Mouse (Mus musculus) hindbrain, embryonic 12.5 days (tissue): ENCODE results near the gene Tspan18. TPM values are rescaled to one million over a fixed set of nuclear protein-coding genes. Genes with fewer than 3 reads are reported as not detected.

Experiments
- ATAC-seq: fragments of 200-750 bp; cut with Nextera tagmentation; 2 replicates; pipeline ENCODE4 v1.8.0; 2017; ENCODE audit warnings: moderate TSS enrichment; ENCODE audit not compliant: low FRiP score
- H3K27ac ChIP-seq: fragments of 300-500 bp; sonication (generic); 2 replicates; pipeline ENCODE4 v1.5.1; 2016; ENCODE audit warnings: mild to moderate bottlenecking
- H3K27me3 ChIP-seq: fragments of 300-500 bp; sonication (generic); 2 replicates; pipeline ENCODE4 v1.6.1; 2016; ENCODE audit warnings: mild to moderate bottlenecking
- H3K36me3 ChIP-seq: fragments of 300-500 bp; sonication (generic); 2 replicates; pipeline ENCODE4 v1.6.1; 2016; ENCODE audit warnings: mild to moderate bottlenecking
- H3K4me1 ChIP-seq: fragments of 300-500 bp; sonication (generic); 2 replicates; pipeline ENCODE4 v1.6.1; 2016
- H3K4me2 ChIP-seq: fragments of 300-500 bp; sonication (generic); replicated peaks from 2 replicates; pipeline ENCODE4 v1.6.1; 2016; ENCODE audit warnings: mild to moderate bottlenecking
- H3K4me3 ChIP-seq: fragments of 300-500 bp; sonication (generic); 2 replicates; pipeline ENCODE4 v1.5.1; 2016; ENCODE audit warnings: mild to moderate bottlenecking
- H3K9ac ChIP-seq: fragments of 300-500 bp; sonication (generic); 2 replicates; pipeline ENCODE4 v1.6.1; 2016; ENCODE audit warnings: mild to moderate bottlenecking, moderate library complexity
- H3K9me3 ChIP-seq: fragments of 300-500 bp; sonication (generic); replicated peaks from 2 replicates; pipeline ENCODE4 v1.6.1; 2016; ENCODE audit warnings: mild to moderate bottlenecking
- WGBS: fragments of 180-500 bp; shearing (Covaris S2); methylation state at CpG from one replicate; pipeline ENCODE4 v1.1.7; 2016; 5-methylcytosine and 5-hydroxymethylcytosine counted together
- polyA plus RNA-seq: library from polyadenylated mRNA; unstranded; fragments of >200 nt; fragmentation: Nextera tagmentation; extraction: Ambion mirVana; gene quantifications from 2 replicates; pipeline ENCODE4 v1.2.1, GENCODE M21; 2016

The Tspan18 gene
- polyA plus RNA-seq, 1 experiment from 2014 or later: 34.2 TPM

DNA sequence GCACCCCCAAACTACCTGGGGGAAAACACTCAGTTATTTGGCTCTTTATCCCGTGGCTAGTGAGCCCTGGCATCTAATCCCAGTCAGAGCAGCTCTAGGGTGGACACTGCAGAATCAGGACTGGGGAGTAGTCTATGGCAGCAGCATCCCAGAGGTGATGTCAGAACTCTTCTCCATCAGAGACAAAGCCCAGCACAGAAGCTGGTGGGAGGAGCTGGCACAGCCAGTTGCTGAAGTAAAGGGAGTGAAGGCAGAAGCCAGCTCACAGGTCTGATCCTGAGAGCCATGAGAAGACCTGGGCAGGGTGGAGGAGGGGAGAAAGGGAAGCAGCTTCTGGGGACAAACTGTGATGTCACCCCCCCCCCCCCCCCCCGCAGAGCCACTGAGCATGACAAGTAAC is 48.0 kb downstream of the Tspan18 start:
- peak; percentile 13; the same call in 1 of the 2 replicates for ATAC-seq
- no peak overlapping the region for H3K4me3 ChIP-seq
- no peaks in the 10 kb centered on the region for H3K9me3 ChIP-seq
- H3K36me3 ChIP-seq: no peaks in the 10 kb centered on the region
- H3K9ac ChIP-seq: no peak overlapping the region
- no peaks in the 10 kb centered on the region for H3K27me3 ChIP-seq
- WGBS: 46% methylated on average over 1 of the region's 2 CpGs
- H3K4me1 ChIP-seq: peaks cover 95% of the 10 kb centered on the region
- H3K27ac ChIP-seq: peak overlapping the region; percentile 92
- no peak overlapping the region for H3K4me2 ChIP-seq

DNA sequence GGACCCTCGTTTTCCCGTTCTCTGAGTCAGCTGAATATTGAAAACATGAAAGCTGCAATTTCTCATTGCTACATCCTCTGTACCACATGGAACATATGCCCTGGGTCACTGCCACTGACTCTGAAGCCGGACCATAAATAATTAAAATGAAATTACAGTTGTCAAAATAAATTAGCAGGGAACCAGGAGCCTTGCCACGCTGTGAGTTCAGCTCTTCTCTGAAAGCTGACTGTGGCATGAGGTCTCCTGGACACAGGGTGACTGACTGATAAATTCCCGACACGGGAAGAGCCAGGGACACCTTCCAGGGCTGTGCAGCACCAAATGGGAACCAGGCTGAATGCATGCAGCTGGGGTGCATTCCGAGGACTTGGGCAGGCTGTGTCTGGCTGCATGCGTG is 48.5 kb downstream of the Tspan18 start:
- Histone ChIP-seq H3K27ac (peak overlapping the region; percentile 92), H3K9ac (no peak overlapping the region), H3K9me3 (no peaks in the 10 kb centered on the region), H3K4me3 (no peak overlapping the region), H3K36me3 (no peaks in the 10 kb centered on the region), H3K27me3 (no peaks in the 10 kb centered on the region), H3K4me1 (peaks cover 95% of the 10 kb centered on the region), H3K4me2 (no peak overlapping the region)
- WGBS: 33% methylated on average over 8 of the region's 8 CpGs
- peak; percentile 11; the same call in 1 of the 2 replicates for ATAC-seq

DNA sequence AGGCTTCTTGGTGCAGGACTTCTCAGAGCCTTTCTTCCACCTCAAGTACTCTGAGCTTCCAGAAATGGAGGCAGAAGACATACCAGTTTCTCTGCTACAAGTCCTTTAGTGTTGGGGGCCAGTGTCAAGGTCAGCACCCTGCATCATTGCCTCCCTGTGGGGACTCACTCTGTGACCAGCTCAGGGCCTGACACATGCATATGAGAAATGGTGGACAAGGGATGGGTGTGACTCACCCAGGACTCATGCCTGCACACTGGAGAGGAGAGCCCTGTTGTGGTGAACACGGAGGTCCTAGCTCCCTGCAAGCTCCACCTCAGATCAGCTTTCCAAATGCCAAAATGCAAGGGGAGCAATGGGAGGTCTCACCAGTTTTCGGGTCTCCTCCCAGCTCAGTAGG is 49.7 kb downstream of the Tspan18 start:
- Histone ChIP-seq H3K4me3 (no peak overlapping the region), H3K9ac (peak overlapping the region; percentile 15; the same call in 1 of the 2 replicates), H3K4me1 (peaks cover 95% of the 10 kb centered on the region), H3K4me2 (no peak overlapping the region), H3K36me3 (no peaks in the 10 kb centered on the region), H3K27ac (peak overlapping the region; percentile 92), H3K9me3 (no peaks in the 10 kb centered on the region), H3K27me3 (no peaks in the 10 kb centered on the region)
- no peak for ATAC-seq
- WGBS: 65% methylated on average over 2 of the region's 2 CpGs

GRCm38 (mm10) chr2:93283481-93284293 is 50.6 kb downstream of the Tspan18 start:
- no peaks in the 10 kb centered on the region for H3K36me3 ChIP-seq
- 22% methylated on average over 7 of the region's 7 CpGs for WGBS
- no peaks in the 10 kb centered on the region for H3K9me3 ChIP-seq
- peaks cover 95% of the 10 kb centered on the region for H3K4me1 ChIP-seq
- H3K9ac ChIP-seq: no peak overlapping the region
- H3K27me3 ChIP-seq: no peaks in the 10 kb centered on the region
- ATAC-seq: 0 out of 2 replicates have a peak, but pooled peaks have one; percentile 9
- H3K4me2 ChIP-seq: no peak overlapping the region
- H3K4me3 ChIP-seq: no peak overlapping the region
- H3K27ac ChIP-seq: peak overlapping the region; percentile 92

DNA sequence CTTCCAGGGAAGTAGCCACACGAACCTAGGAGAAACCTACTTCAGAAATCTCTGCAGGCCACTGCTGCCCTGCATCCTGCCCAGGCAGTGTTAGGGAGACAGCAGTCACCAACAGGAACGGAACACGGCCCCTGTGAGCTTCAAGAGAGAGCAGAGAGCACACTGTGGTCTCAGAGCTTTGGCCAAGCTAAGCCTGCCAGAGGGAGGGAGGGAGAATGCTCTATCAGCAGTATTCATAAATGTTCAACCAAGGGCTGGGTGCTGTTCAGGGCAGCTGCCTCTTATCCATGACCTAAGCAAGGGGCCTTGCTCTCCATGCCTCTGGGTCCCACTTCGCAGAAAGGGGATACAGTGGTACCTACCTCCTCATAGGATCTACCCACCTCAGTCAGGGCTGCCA is 51.7 kb downstream of the Tspan18 start:
- Histone ChIP-seq H3K27ac (peak overlapping the region; percentile 92), H3K27me3 (no peaks in the 10 kb centered on the region), H3K4me1 (peaks cover 97% of the 10 kb centered on the region), H3K9me3 (no peaks in the 10 kb centered on the region), H3K4me2 (no peak overlapping the region), H3K36me3 (no peaks in the 10 kb centered on the region), H3K9ac (no peak overlapping the region), H3K4me3 (no peak overlapping the region)
- 93% methylated on average over 4 of the region's 4 CpGs for WGBS
- ATAC-seq: no peak

GRCm38 (mm10) chr2:93281466-93281865 is 52.8 kb downstream of the Tspan18 start:
- no peak overlapping the region for H3K9ac ChIP-seq
- no peaks in the 10 kb centered on the region for H3K36me3 ChIP-seq
- H3K27ac ChIP-seq: peak overlapping the region; percentile 83; the same call in 1 of the 2 replicates
- no peak for ATAC-seq
- 84% methylated on average over 6 of the region's 6 CpGs for WGBS
- H3K9me3 ChIP-seq: no peaks in the 10 kb centered on the region
- no peak overlapping the region for H3K4me2 ChIP-seq
- H3K4me1 ChIP-seq: peaks cover 96% of the 10 kb centered on the region
- no peak overlapping the region for H3K4me3 ChIP-seq
- H3K27me3 ChIP-seq: no peaks in the 10 kb centered on the region

DNA sequence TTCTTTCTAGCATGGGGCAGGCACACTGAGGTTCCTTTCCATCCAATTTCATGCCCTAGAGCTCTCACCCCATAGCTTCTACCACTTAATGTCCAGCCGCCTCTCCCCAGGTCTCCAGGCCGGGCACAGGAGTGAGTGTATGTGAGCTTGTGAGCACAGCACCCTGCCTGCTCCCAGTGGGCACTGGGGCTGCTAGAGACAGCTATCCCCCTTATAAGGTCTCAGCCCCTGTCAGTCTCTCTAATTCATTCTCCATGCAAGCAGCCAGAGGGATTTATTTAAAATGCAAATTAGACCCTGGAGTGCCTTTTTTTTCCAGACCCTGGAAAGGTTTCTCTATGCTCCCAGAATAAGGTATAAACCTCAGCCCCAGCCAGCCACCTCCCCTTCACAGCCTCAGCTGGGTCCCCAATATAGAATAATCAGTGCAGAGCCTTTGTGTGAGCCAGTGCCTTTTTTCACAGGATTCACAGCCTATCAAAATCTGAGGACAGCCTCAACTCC is 54.1 kb downstream of the Tspan18 start:
- Histone ChIP-seq H3K4me1 (peaks cover 83% of the 10 kb centered on the region), H3K4me2 (no peak overlapping the region), H3K9me3 (no peaks in the 10 kb centered on the region), H3K9ac (no peak overlapping the region), H3K4me3 (no peak overlapping the region), H3K27me3 (no peaks in the 10 kb centered on the region), H3K36me3 (no peaks in the 10 kb centered on the region), H3K27ac (peak overlapping the region; percentile 83)
- peak; percentile 50 for ATAC-seq
- WGBS: 34% methylated on average over 2 of the region's 2 CpGs

DNA sequence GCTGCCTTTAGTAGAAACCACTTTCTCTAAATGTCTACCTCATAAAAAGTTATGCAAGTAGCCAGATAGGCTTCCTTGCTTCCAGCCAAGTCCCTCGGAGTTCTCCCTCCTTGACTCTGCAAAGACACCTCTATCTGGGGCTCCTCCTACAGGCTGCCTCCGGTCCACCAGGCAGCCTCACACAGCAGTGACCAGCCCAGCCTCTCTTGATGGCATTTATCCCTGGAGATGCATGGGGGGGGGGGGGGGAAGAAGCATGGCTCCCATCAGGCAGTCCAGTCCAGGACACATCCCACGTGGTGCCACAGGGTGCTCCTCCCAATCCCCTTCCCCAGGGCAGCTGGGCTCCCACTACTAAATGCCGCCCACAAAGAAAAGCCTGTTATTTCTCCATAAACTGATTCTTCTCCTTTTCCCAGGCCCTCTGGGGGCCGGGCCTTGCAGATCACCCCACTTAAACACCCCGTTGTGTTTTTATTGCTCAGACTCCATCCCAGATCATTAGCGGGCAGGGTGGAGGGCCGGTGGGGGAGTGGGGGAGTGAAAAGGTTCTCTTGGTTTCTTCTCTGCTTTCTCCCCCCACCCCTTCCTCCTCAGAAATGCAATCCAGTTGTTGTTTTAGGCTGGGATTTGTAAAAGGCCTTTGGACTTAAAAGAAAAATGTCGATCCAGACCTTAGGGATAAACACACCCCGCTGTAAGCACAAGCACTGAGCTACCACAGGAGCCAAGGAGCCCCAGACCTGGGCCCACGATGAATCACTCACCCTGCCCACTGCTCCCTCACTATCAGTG is 55.9 kb downstream of the Tspan18 start:
- no peaks in the 10 kb centered on the region for H3K27me3 ChIP-seq
- 6% methylated on average over 11 of the region's 11 CpGs for WGBS
- ATAC-seq: peak; percentile 78
- peak overlapping the region; percentile 19; the same call in 1 of the 2 replicates for H3K4me2 ChIP-seq
- no peaks in the 10 kb centered on the region for H3K9me3 ChIP-seq
- H3K36me3 ChIP-seq: no peaks in the 10 kb centered on the region
- peaks cover 77% of the 10 kb centered on the region for H3K4me1 ChIP-seq
- no peak overlapping the region for H3K4me3 ChIP-seq
- H3K27ac ChIP-seq: peak overlapping the region; percentile 79
- H3K9ac ChIP-seq: 0 out of 2 replicates have a peak overlapping the region, but pooled peaks have one; percentile 36

DNA sequence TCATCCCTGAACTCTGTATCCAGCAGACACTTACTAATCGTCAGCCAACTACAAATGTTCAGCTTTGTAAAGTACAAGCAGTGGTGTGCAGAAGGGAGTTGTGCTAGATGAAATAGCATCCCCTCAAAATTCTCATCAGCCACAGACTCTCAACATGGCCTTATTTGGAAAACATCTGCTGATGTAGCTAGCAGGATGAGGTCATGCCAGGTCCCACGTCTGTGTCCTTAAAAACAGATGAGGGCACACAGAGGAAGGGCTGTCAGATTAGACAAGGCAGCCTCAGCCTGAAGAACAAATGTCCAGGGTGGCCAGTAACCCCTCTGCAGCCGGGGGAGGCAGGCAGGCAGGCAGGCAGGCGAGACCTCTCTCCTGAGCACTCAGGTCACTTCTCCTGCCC is 56.8 kb downstream of the Tspan18 start:
- Histone ChIP-seq H3K9me3 (no peaks in the 10 kb centered on the region), H3K27ac (peak overlapping the region; percentile 79), H3K36me3 (no peaks in the 10 kb centered on the region), H3K4me2 (no peak overlapping the region), H3K9ac (no peak overlapping the region), H3K4me3 (no peak overlapping the region), H3K27me3 (no peaks in the 10 kb centered on the region), H3K4me1 (peaks cover 76% of the 10 kb centered on the region)
- ATAC-seq: no peak
- WGBS: 17% methylated on average over 4 of the region's 4 CpGs

GRCm38 (mm10) chr2:93276026-93276425 is 58.3 kb downstream of the Tspan18 start:
- Histone ChIP-seq H3K4me3 (no peak overlapping the region), H3K4me1 (peaks cover 68% of the 10 kb centered on the region), H3K36me3 (no peaks in the 10 kb centered on the region), H3K9me3 (no peaks in the 10 kb centered on the region), H3K4me2 (no peak overlapping the region), H3K27ac (no peak overlapping the region), H3K27me3 (no peaks in the 10 kb centered on the region), H3K9ac (no peak overlapping the region)
- ATAC-seq: no peak
- 94% methylated on average over 7 of the region's 7 CpGs for WGBS

- Histone ChIP-seq H3K9me3 (no peaks in the 10 kb centered on the region), H3K4me2 (no peak overlapping the region), H3K4me3 (no peak overlapping the region), H3K9ac (no peak overlapping the region), H3K4me1 (peaks cover 61% of the 10 kb centered on the region), H3K27me3 (no peaks in the 10 kb centered on the region), H3K36me3 (no peaks in the 10 kb centered on the region), H3K27ac (0 out of 2 replicates have a peak overlapping the region, but pooled peaks have one; percentile 31)
- 21% methylated on average over 1 of the region's 1 CpGs for WGBS
- no peak for ATAC-seq
Observed at GRCm38 (mm10) chr2:93273916-93274315, 60.4 kb downstream of the Tspan18 start.

GRCm38 (mm10) chr2:93270083-93270482 is 64.2 kb downstream of the Tspan18 start:
- ATAC-seq: no peak
- 54% methylated on average over 5 of the region's 5 CpGs for WGBS
- H3K36me3 ChIP-seq: no peaks in the 10 kb centered on the region
- H3K27ac ChIP-seq: 0 out of 2 replicates have a peak overlapping the region, but pooled peaks have one; percentile 30
- H3K27me3 ChIP-seq: no peaks in the 10 kb centered on the region
- peaks cover 63% of the 10 kb centered on the region for H3K4me1 ChIP-seq
- H3K9ac ChIP-seq: no peak overlapping the region
- H3K9me3 ChIP-seq: no peaks in the 10 kb centered on the region
- no peak overlapping the region for H3K4me2 ChIP-seq
- H3K4me3 ChIP-seq: no peak overlapping the region
